Mouse (Mus musculus): ENCODE data around the gene Mrtfa. TPM values are rescaled to one million over a fixed set of nuclear protein-coding genes. Genes with fewer than 3 reads are reported as not detected.

The Mrtfa gene
- polyA plus RNA-seq, 1 experiment from 2014 or later = 14.7 TPM

DNA sequence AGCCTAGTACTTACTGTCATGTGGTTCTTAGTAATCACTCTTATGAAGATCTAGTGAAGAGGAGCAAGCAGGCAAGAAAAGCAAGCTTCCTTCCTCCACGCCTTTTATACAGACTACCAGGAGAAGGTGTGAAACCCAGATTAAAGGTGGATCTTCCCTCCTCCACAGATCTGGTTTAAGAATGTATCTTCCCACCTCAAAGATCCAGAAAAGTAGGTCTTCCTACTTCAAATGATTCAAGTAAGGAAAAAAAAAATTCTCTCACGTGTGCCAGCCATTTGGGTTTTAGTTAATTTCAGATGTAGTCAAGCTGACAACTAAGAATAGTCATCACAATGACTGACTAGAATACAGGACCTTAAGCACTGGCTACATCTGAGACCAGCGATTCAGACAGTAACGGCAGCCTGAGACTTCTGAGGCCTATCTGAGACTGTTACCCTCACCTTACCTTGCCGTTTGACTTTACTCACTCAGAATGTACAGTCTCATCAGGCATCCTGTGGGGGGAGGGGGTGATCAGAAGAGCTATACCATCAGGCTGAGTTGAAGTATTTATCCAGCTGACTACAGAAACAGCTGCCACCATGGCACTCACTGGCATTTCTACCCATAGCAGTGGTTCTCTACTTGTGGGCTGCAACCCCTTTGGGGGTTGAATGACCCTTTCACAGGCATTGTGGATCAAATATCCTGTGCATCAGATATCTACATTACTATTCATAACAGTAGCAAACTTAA lies 121.7 kb downstream of the Mrtfa start:
- Histone ChIP-seq H3K4me3 (ENCODE audit: control insufficient read depth in 1 of 2, insufficient read depth in 1 of 2, low read depth in 1 of 2, low read length in 2 of 2) (no peak overlapping the region), H3K9ac (ENCODE audit: low read length) (no peak overlapping the region), H3K27ac (replicated peaks in 1 of 2; ENCODE audit: control insufficient read depth in 1 of 2, insufficient read depth in 1 of 2, low read depth in 2 of 2, low read length in 2 of 2) (no peak overlapping the region), H3K4me1 (ENCODE audit: control insufficient read depth in 2 of 2, insufficient read depth in 2 of 2, low read length in 2 of 2) (peaks cover 10 to 14% of the 10 kb centered on the region in 2 experiments), H3K36me3 (ENCODE audit: control insufficient read depth, insufficient read depth, low read length) (no peaks in the 10 kb centered on the region), H3K9me3 (ENCODE audit: control insufficient read depth, low read length) (0 out of 2 replicates have a peak, but pooled peaks cover 6% of the 10 kb centered on the region), H3K27me3 (ENCODE audit: control insufficient read depth, insufficient read depth, low read length) (peaks cover 15% of the 10 kb centered on the region), H3K4me2 (ENCODE audit: low read length) (no peak overlapping the region)
- no peak for ATAC-seq (ENCODE audit: insufficient number of reproducible peaks, insufficient read depth, low FRiP score, low read depth)
- WGBS = 93% methylated on average over 5 of the region's 5 CpGs

DNA sequence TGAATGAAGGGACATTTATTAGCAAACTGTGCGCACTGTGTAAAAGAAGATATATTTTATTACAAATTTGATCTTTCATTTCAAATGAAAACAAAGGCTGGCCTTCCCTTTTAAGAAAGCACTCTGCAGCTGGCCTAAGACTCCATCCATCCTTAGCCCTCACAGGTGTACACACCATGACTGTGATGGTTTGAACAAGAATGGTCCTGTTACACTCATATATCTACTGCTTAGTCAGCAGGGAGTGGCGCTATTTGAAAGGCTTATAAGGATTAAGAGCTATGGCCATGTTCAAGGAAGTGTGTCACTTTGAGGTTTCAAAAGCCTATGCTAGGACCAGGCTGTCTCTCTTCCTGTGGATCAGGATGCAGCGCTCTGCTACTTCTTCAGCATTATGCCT lies 122.8 kb downstream of the Mrtfa start:
- Histone ChIP-seq H3K9ac (ENCODE audit: low read length) (no peak overlapping the region), H3K27ac (replicated peaks in 1 of 2; ENCODE audit: control insufficient read depth in 1 of 2, insufficient read depth in 1 of 2, low read depth in 2 of 2, low read length in 2 of 2) (no peak overlapping the region), H3K4me2 (ENCODE audit: low read length) (no peak overlapping the region), H3K9me3 (ENCODE audit: control insufficient read depth, low read length) (0 out of 2 replicates have a peak, but pooled peaks cover 6% of the 10 kb centered on the region), H3K36me3 (ENCODE audit: control insufficient read depth, insufficient read depth, low read length) (no peaks in the 10 kb centered on the region), H3K27me3 (ENCODE audit: control insufficient read depth, insufficient read depth, low read length) (peaks cover 15% of the 10 kb centered on the region), H3K4me3 (ENCODE audit: control insufficient read depth in 1 of 2, insufficient read depth in 1 of 2, low read depth in 1 of 2, low read length in 2 of 2) (no peak overlapping the region), H3K4me1 (ENCODE audit: control insufficient read depth in 2 of 2, insufficient read depth in 2 of 2, low read length in 2 of 2) (peaks cover 10 to 15% of the 10 kb centered on the region in 2 experiments)
- WGBS = 97% methylated on average over 3 of the region's 3 CpGs
- ATAC-seq (ENCODE audit: insufficient number of reproducible peaks, insufficient read depth, low FRiP score, low read depth) = no peak

DNA sequence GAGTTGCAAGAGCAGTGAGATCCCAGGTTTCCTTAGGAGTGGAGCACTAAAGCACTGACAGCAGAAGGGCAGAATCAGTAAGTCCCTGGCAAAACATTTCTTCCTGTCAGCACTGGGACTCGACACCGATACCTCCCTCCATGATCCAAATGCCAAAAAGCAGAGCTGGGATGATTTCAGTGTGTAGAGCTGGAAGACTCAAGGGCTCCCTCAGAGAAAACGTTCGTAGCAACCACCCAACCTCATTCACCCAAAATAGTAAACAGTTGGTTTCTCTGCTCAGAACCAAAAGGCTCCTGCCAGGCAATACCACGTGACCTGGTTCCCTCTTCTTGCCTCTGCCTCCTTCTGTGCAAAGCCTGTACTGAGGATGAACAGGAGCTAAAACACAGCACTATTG lies 123.6 kb downstream of the Mrtfa start:
- H3K4me1 ChIP-seq (ENCODE audit: control insufficient read depth in 2 of 2, insufficient read depth in 2 of 2, low read length in 2 of 2) = peaks cover 16 to 23% of the 10 kb centered on the region in 2 experiments
- no peak overlapping the region for H3K9ac ChIP-seq (ENCODE audit: low read length)
- peak overlapping the region in 1 of 2 experiments; percentile 19; a peak in 1 of 4 replicates for H3K27ac ChIP-seq (replicated peaks in 1 of 2; ENCODE audit: control insufficient read depth in 1 of 2, insufficient read depth in 1 of 2, low read depth in 2 of 2, low read length in 2 of 2)
- H3K36me3 ChIP-seq (ENCODE audit: control insufficient read depth, insufficient read depth, low read length) = no peaks in the 10 kb centered on the region
- no peak overlapping the region for H3K4me3 ChIP-seq (ENCODE audit: control insufficient read depth in 1 of 2, insufficient read depth in 1 of 2, low read depth in 1 of 2, low read length in 2 of 2)
- H3K9me3 ChIP-seq (ENCODE audit: control insufficient read depth, low read length) = 0 out of 2 replicates have a peak, but pooled peaks cover 6% of the 10 kb centered on the region
- 0 out of 2 replicates have a peak, but pooled peaks have one; percentile 51 for ATAC-seq (ENCODE audit: insufficient number of reproducible peaks, insufficient read depth, low FRiP score, low read depth)
- peak overlapping the region; percentile 21; the same call in 1 of the 2 replicates for H3K4me2 ChIP-seq (ENCODE audit: low read length)
- 18% methylated on average over 5 of the region's 5 CpGs for WGBS
- peaks cover 15% of the 10 kb centered on the region for H3K27me3 ChIP-seq (ENCODE audit: control insufficient read depth, insufficient read depth, low read length)

DNA sequence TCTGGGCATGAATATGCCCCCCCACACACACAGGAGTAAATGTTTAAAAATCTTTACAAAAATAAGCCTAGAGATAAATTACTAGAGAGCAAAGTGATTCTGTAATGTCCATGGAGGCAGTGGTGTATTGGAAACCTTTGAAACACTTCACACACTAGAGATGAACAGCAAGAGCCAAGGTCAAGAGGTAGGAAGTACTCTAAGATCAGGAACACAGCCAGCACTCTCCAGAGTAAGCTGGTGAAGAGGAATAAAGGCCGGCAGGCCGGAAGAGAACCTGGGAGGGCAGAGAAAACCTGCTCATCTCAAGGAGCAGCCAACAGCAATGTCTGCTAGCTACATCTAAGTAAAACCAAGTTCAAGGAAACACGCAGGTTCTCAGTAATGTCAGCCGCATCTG lies 125.9 kb downstream of the Mrtfa start:
- WGBS = 85% methylated on average over 4 of the region's 4 CpGs
- no peak overlapping the region for H3K27ac ChIP-seq (replicated peaks in 1 of 2; ENCODE audit: control insufficient read depth in 1 of 2, insufficient read depth in 1 of 2, low read depth in 2 of 2, low read length in 2 of 2)
- H3K9ac ChIP-seq (ENCODE audit: low read length) = no peak overlapping the region
- H3K4me1 ChIP-seq (ENCODE audit: control insufficient read depth in 2 of 2, insufficient read depth in 2 of 2, low read length in 2 of 2) = peaks cover 16 to 26% of the 10 kb centered on the region in 2 experiments
- 0 out of 2 replicates have a peak, but pooled peaks cover 6% of the 10 kb centered on the region for H3K9me3 ChIP-seq (ENCODE audit: control insufficient read depth, low read length)
- H3K27me3 ChIP-seq (ENCODE audit: control insufficient read depth, insufficient read depth, low read length) = peaks cover 11% of the 10 kb centered on the region
- ATAC-seq (ENCODE audit: insufficient number of reproducible peaks, insufficient read depth, low FRiP score, low read depth) = no peak
- no peak overlapping the region for H3K4me2 ChIP-seq (ENCODE audit: low read length)
- H3K36me3 ChIP-seq (ENCODE audit: control insufficient read depth, insufficient read depth, low read length) = no peaks in the 10 kb centered on the region
- H3K4me3 ChIP-seq (ENCODE audit: control insufficient read depth in 1 of 2, insufficient read depth in 1 of 2, low read depth in 1 of 2, low read length in 2 of 2) = no peak overlapping the region

- H3K9me3 ChIP-seq (ENCODE audit: control insufficient read depth, low read length) = 0 out of 2 replicates have a peak, but pooled peaks cover 6% of the 10 kb centered on the region
- WGBS = 50% methylated on average over 1 of the region's 1 CpGs
- H3K4me1 ChIP-seq (ENCODE audit: control insufficient read depth in 2 of 2, insufficient read depth in 2 of 2, low read length in 2 of 2) = peaks cover 16 to 26% of the 10 kb centered on the region in 2 experiments
- no peak overlapping the region for H3K4me2 ChIP-seq (ENCODE audit: low read length)
- H3K36me3 ChIP-seq (ENCODE audit: control insufficient read depth, insufficient read depth, low read length) = no peaks in the 10 kb centered on the region
- ATAC-seq (ENCODE audit: insufficient number of reproducible peaks, insufficient read depth, low FRiP score, low read depth) = no peak
- peaks cover 11% of the 10 kb centered on the region; the same call in 1 of the 2 replicates for H3K27me3 ChIP-seq (ENCODE audit: control insufficient read depth, insufficient read depth, low read length)
- no peak overlapping the region for H3K27ac ChIP-seq (replicated peaks in 1 of 2; ENCODE audit: control insufficient read depth in 1 of 2, insufficient read depth in 1 of 2, low read depth in 2 of 2, low read length in 2 of 2)
- H3K4me3 ChIP-seq (ENCODE audit: control insufficient read depth in 1 of 2, insufficient read depth in 1 of 2, low read depth in 1 of 2, low read length in 2 of 2) = no peak overlapping the region
- H3K9ac ChIP-seq (ENCODE audit: low read length) = no peak overlapping the region
These were observed 126.4 kb downstream of the Mrtfa start for GRCm38 (mm10) chr15:81064143-81064542.

- Histone ChIP-seq H3K27me3 (ENCODE audit: control insufficient read depth, insufficient read depth, low read length) (peaks cover 11% of the 10 kb centered on the region; the same call in 1 of the 2 replicates), H3K9me3 (ENCODE audit: control insufficient read depth, low read length) (no peaks in the 10 kb centered on the region), H3K4me2 (ENCODE audit: low read length) (peak overlapping the region; percentile 37; the same call in 1 of the 2 replicates), H3K4me1 (ENCODE audit: control insufficient read depth in 2 of 2, insufficient read depth in 2 of 2, low read length in 2 of 2) (peaks cover 16 to 26% of the 10 kb centered on the region in 2 experiments), H3K9ac (ENCODE audit: low read length) (no peak overlapping the region), H3K4me3 (ENCODE audit: control insufficient read depth in 1 of 2, insufficient read depth in 1 of 2, low read depth in 1 of 2, low read length in 2 of 2) (no peak overlapping the region), H3K36me3 (ENCODE audit: control insufficient read depth, insufficient read depth, low read length) (no peaks in the 10 kb centered on the region), H3K27ac (replicated peaks in 1 of 2; ENCODE audit: control insufficient read depth in 1 of 2, insufficient read depth in 1 of 2, low read depth in 2 of 2, low read length in 2 of 2) (no peak overlapping the region)
- no peak for ATAC-seq (ENCODE audit: insufficient number of reproducible peaks, insufficient read depth, low FRiP score, low read depth)
- WGBS = 28% methylated on average over 8 of the region's 8 CpGs
These were observed 127.9 kb downstream of the Mrtfa start for GRCm38 (mm10) chr15:81062616-81063015.

DNA sequence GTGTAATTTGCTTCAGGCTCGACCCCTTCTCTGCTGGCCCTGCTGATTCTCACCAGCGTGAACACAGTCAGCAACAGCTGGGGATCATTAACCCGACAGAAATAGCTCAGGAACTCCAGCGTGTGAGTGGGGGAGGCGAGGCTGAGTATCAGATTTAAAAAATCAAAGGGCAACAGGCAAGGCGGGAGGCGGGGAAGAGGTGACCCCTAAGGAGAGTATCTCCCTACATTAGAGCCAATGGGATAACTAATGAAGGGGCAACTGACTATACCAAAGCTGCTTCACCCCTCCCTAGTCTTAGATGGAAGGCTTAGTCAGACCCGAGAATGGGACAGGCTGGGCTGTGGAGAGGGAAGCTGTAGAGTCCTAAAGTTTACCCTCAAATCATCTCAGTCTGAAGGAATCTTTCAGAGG lies 128.4 kb downstream of the Mrtfa start:
- H3K9ac ChIP-seq (ENCODE audit: low read length) = no peak overlapping the region
- peaks cover 11% of the 10 kb centered on the region; the same call in 1 of the 2 replicates for H3K27me3 ChIP-seq (ENCODE audit: control insufficient read depth, insufficient read depth, low read length)
- no peak overlapping the region for H3K4me3 ChIP-seq (ENCODE audit: control insufficient read depth in 1 of 2, insufficient read depth in 1 of 2, low read depth in 1 of 2, low read length in 2 of 2)
- H3K27ac ChIP-seq (replicated peaks in 1 of 2; ENCODE audit: control insufficient read depth in 1 of 2, insufficient read depth in 1 of 2, low read depth in 2 of 2, low read length in 2 of 2) = no peak overlapping the region
- H3K36me3 ChIP-seq (ENCODE audit: control insufficient read depth, insufficient read depth, low read length) = no peaks in the 10 kb centered on the region
- H3K9me3 ChIP-seq (ENCODE audit: control insufficient read depth, low read length) = no peaks in the 10 kb centered on the region
- no peak for ATAC-seq (ENCODE audit: insufficient number of reproducible peaks, insufficient read depth, low FRiP score, low read depth)
- peak overlapping the region; percentile 37 for H3K4me2 ChIP-seq (ENCODE audit: low read length)
- WGBS = 13% methylated on average over 8 of the region's 8 CpGs
- H3K4me1 ChIP-seq (ENCODE audit: control insufficient read depth in 2 of 2, insufficient read depth in 2 of 2, low read length in 2 of 2) = peaks cover 16 to 26% of the 10 kb centered on the region in 2 experiments

Data from heart, embryonic 14.5 days (tissue).